Mouse (Mus musculus): ENCODE results near the gene Alpl.

GRCm38 (mm10) chr4:137706510-137706909 lies 89.7 kb downstream of the Alpl start:
- TF ChIP-seq GATA1 (IDR thresholded peaks at IDR 0.05; ENCODE audit: borderline replicate concordance, low read length): no peak
- TF ChIP-seq FLI1 (IDR thresholded peaks at IDR 0.05; ENCODE audit: low read length): no peak

All from megakaryocyte, embryonic 14.5 days (primary cell).